Mouse (Mus musculus): ENCODE results near the gene Abcc1. TPM values are rescaled to one million over a fixed set of nuclear protein-coding genes. Genes with fewer than 3 reads are reported as not detected.
A peak's percentile ranks its signal among the peaks of the same experiment; 100 is the strongest.

The Abcc1 gene
- polyA plus RNA-seq, 1 experiment, result 5.1 TPM

DNA sequence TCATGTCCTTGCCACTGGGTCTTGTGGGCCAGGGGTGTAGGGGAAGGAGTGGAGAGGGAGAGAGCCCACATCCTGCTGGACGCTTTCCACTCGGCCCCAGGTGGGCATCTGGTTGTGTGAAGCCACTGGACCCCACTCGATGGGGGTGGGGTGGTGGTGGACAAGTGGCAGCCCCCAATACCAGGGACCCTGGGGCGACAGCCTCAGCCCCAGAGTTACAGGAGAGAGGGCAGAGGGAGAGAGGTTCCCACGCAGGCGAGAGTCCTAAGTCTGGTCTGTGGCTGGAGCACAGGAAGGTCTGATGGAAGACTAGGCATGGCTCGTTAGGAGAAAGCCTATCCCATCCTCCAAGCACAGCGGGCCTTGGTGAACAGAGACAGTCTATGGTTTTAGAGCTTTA lies 114.7 kb downstream of the Abcc1 start:
- H3K4me3 ChIP-seq (replicated peaks), result no peak overlapping the region
- H3K36me3 ChIP-seq (replicated peaks; ENCODE audit: low read length), result peaks cover 61% of the 10 kb centered on the region
- no peaks in the 10 kb centered on the region for H3K27me3 ChIP-seq (replicated peaks)
- H3K9me3 ChIP-seq, result no peaks in the 10 kb centered on the region
- TF ChIP-seq FLI1 (IDR thresholded peaks at IDR 0.05; ENCODE audit: low read length), result no peak
- no peak for TF ChIP-seq GATA1 (IDR thresholded peaks at IDR 0.05; ENCODE audit: borderline replicate concordance, low read length)
- peaks cover 49% of the 10 kb centered on the region for H3K4me1 ChIP-seq

GRCm38 (mm10) chr16:14476701-14477400 lies 115.5 kb downstream of the Abcc1 start:
- no peaks in the 10 kb centered on the region for H3K27me3 ChIP-seq (replicated peaks)
- TF ChIP-seq FLI1 (IDR thresholded peaks at IDR 0.05; ENCODE audit: low read length) (no peak), GATA1 (IDR thresholded peaks at IDR 0.05; ENCODE audit: borderline replicate concordance, low read length) (no peak)
- peaks cover 53% of the 10 kb centered on the region for H3K36me3 ChIP-seq (replicated peaks; ENCODE audit: low read length)
- no peaks in the 10 kb centered on the region for H3K9me3 ChIP-seq
- peaks cover 49% of the 10 kb centered on the region for H3K4me1 ChIP-seq
- H3K4me3 ChIP-seq (replicated peaks), result no peak overlapping the region

GRCm38 (mm10) chr16:14477510-14478300 lies 116.3 kb downstream of the Abcc1 start:
- H3K27me3 ChIP-seq (replicated peaks), result no peaks in the 10 kb centered on the region
- H3K4me1 ChIP-seq, result peaks cover 55% of the 10 kb centered on the region
- H3K9me3 ChIP-seq, result no peaks in the 10 kb centered on the region
- H3K4me3 ChIP-seq (replicated peaks), result peak overlapping the region; percentile 67
- H3K36me3 ChIP-seq (replicated peaks; ENCODE audit: low read length), result peaks cover 44% of the 10 kb centered on the region
- TF ChIP-seq GATA1 (IDR thresholded peaks at IDR 0.05; ENCODE audit: borderline replicate concordance, low read length) (no peak), FLI1 (IDR thresholded peaks at IDR 0.05; ENCODE audit: low read length) (no peak)

GRCm38 (mm10) chr16:14479641-14480040 lies 118.3 kb downstream of the Abcc1 start:
- no peak for TF ChIP-seq FLI1 (IDR thresholded peaks at IDR 0.05; ENCODE audit: low read length)
- no peak for TF ChIP-seq GATA1 (IDR thresholded peaks at IDR 0.05; ENCODE audit: borderline replicate concordance, low read length)
- Histone ChIP-seq H3K36me3 (replicated peaks; ENCODE audit: low read length) (peaks cover 25% of the 10 kb centered on the region), H3K27me3 (replicated peaks) (no peaks in the 10 kb centered on the region)

GRCm38 (mm10) chr16:14483221-14483620 lies 121.9 kb downstream of the Abcc1 start:
- Histone ChIP-seq H3K9me3 (no peaks in the 10 kb centered on the region), H3K4me1 (peaks cover 38% of the 10 kb centered on the region), H3K4me3 (replicated peaks) (no peak overlapping the region), H3K36me3 (replicated peaks; ENCODE audit: low read length) (no peaks in the 10 kb centered on the region), H3K27me3 (replicated peaks) (no peaks in the 10 kb centered on the region)
- TF ChIP-seq GATA1 (IDR thresholded peaks at IDR 0.05; ENCODE audit: borderline replicate concordance, low read length) (no peak), FLI1 (IDR thresholded peaks at IDR 0.05; ENCODE audit: low read length) (no peak)

More at GRCm38 (mm10) chr16:14479641-14480040, 118.3 kb downstream of the Abcc1 start:
- Histone ChIP-seq H3K4me3 (replicated peaks) (no peak overlapping the region), H3K9me3 (no peaks in the 10 kb centered on the region), H3K4me1 (peaks cover 64% of the 10 kb centered on the region)

GRCm38 (mm10) chr16:14493491-14494114 lies 132.2 kb downstream of the Abcc1 start:
- Histone ChIP-seq H3K4me1 (no peaks in the 10 kb centered on the region), H3K36me3 (replicated peaks; ENCODE audit: low read length) (no peaks in the 10 kb centered on the region), H3K27me3 (replicated peaks) (peaks cover 4% of the 10 kb centered on the region), H3K4me3 (replicated peaks) (no peak overlapping the region), H3K9me3 (peaks cover 6% of the 10 kb centered on the region)
- TF ChIP-seq FLI1 (IDR thresholded peaks at IDR 0.05; ENCODE audit: low read length) (no peak), GATA1 (IDR thresholded peaks at IDR 0.05; ENCODE audit: borderline replicate concordance, low read length) (no peak)

- Histone ChIP-seq H3K9me3 (peaks cover 12% of the 10 kb centered on the region), H3K4me3 (replicated peaks) (peak overlapping the region; percentile 25), H3K36me3 (replicated peaks; ENCODE audit: low read length) (no peaks in the 10 kb centered on the region), H3K27me3 (replicated peaks) (peaks cover 5% of the 10 kb centered on the region), H3K4me1 (no peaks in the 10 kb centered on the region)
- TF ChIP-seq GATA1 (IDR thresholded peaks at IDR 0.05; ENCODE audit: borderline replicate concordance, low read length), result no peak
- no peak for TF ChIP-seq FLI1 (IDR thresholded peaks at IDR 0.05; ENCODE audit: low read length)
These were observed 140.4 kb downstream of the Abcc1 start for GRCm38 (mm10) chr16:14501649-14502360.

DNA sequence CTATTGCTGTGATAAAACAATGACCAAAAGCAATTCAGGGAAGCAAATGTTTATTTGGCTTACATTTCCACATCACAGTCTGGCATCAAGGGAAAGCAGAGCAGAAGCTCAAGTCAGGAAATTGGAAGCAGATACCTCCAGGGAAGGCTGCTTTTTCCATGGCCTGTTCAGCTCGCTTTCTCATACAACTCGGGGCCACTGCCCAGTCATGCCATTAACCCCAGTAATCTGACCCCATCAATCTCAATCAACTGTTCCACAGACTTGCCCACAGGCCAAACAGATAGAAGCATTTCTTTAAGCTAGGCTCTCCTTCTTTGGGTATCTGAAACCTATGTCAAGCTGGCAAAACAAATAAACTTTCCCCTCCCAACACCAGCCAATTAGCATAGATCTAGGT lies 145.1 kb downstream of the Abcc1 start:
- no peak overlapping the region for H3K4me3 ChIP-seq (replicated peaks)
- H3K4me1 ChIP-seq, result no peaks in the 10 kb centered on the region
- H3K9me3 ChIP-seq, result no peaks in the 10 kb centered on the region
- H3K36me3 ChIP-seq (replicated peaks; ENCODE audit: low read length), result no peaks in the 10 kb centered on the region
- TF ChIP-seq GATA1 (IDR thresholded peaks at IDR 0.05; ENCODE audit: borderline replicate concordance, low read length) (no peak), FLI1 (IDR thresholded peaks at IDR 0.05; ENCODE audit: low read length) (no peak)
- H3K27me3 ChIP-seq (replicated peaks), result peaks cover 5% of the 10 kb centered on the region

Other genes starting within 250 kb of the Abcc1 start
- 10.7 and 23.7 TPM in 2 replicates for gene Nde1, start 198.3 kb upstream of the Abcc1 start, polyA plus RNA-seq (2012; ENCODE audit: insufficient read depth, low replicate concordance)
- gene Marf1, start 198.2 kb upstream of the Abcc1 start, polyA plus RNA-seq (2012; ENCODE audit: insufficient read depth, low replicate concordance), result 0.70 and 1.1 TPM in 2 replicates
- gene Myh11, start 70.2 kb upstream of the Abcc1 start, polyA plus RNA-seq (2012; ENCODE audit: insufficient read depth, low replicate concordance), result not detected in 2 replicates
- gene Fopnl, start 44.2 kb upstream of the Abcc1 start, polyA plus RNA-seq (2012; ENCODE audit: insufficient read depth, low replicate concordance), result 5.5 and 17.8 TPM in 2 replicates
- not detected in 2 replicates for gene A630010A05Rik, start 200.8 kb downstream of the Abcc1 start, polyA plus RNA-seq (2012; ENCODE audit: insufficient read depth, low replicate concordance)

All from megakaryocyte, embryonic 14.5 days (primary cell).